Mouse (Mus musculus) forebrain, embryonic 10.5 days (tissue): ENCODE results near the gene Nudt14. TPM values are rescaled to one million over a fixed set of nuclear protein-coding genes. Genes with fewer than 3 reads are reported as not detected.

Source experiments
- DNase-seq: peaks from one replicate; pipeline ENCODE4 v3.0.0-alpha.2; 2017; ENCODE audit warnings: low spot score; ENCODE audit errors: extremely low spot score
- H3K27ac ChIP-seq: fragments of 300-500 bp; sonication (generic); 2 replicates; pipeline ENCODE4 v1.5.1; 2016; ENCODE audit warnings: mild to moderate bottlenecking
- H3K27me3 ChIP-seq: fragments of 300-500 bp; sonication (generic); 2 replicates; pipeline ENCODE4 v1.6.1; 2016; ENCODE audit warnings: mild to moderate bottlenecking; ENCODE audit not compliant: poor library complexity, severe bottlenecking
- H3K36me3 ChIP-seq: fragments of 300-500 bp; sonication (generic); replicated peaks from 2 replicates; pipeline ENCODE4 v1.6.1; 2016; ENCODE audit warnings: mild to moderate bottlenecking, moderate library complexity
- H3K4me1 ChIP-seq: fragments of 300-500 bp; sonication (generic); 2 replicates; pipeline ENCODE4 v1.6.1; 2016
- H3K4me3 ChIP-seq: fragments of 300-500 bp; sonication (generic); 2 replicates; pipeline ENCODE4 v1.5.1; 2016; ENCODE audit warnings: mild to moderate bottlenecking, moderate library complexity
- H3K9me3 ChIP-seq: fragments of 300-500 bp; sonication (generic); 2 replicates; pipeline ENCODE4 v1.6.1; 2016; ENCODE audit warnings: mild to moderate bottlenecking, moderate library complexity
- WGBS: fragments of 180-500 bp; shearing (Covaris S2); methylation state at CpG from one replicate; pipeline ENCODE4 v1.1.7; 2016; 5-methylcytosine and 5-hydroxymethylcytosine counted together
- polyA plus RNA-seq: library from polyadenylated mRNA; unstranded; fragments of >200 nt; fragmentation: Nextera tagmentation; extraction: Ambion mirVana; gene quantifications from 2 replicates; pipeline ENCODE4 v1.2.1, GENCODE M21; 2016

The Nudt14 gene
- polyA plus RNA-seq, 1 experiment from 2014 or later = 70.4 TPM

- H3K4me1 ChIP-seq = peaks cover 9% of the 10 kb centered on the region
- DNase-seq = no peak
- H3K36me3 ChIP-seq = peaks cover 95% of the 10 kb centered on the region
- WGBS = 86% methylated on average over 5 of the region's 5 CpGs
- no peak overlapping the region for H3K4me3 ChIP-seq
- no peaks in the 10 kb centered on the region for H3K9me3 ChIP-seq
- no peaks in the 10 kb centered on the region for H3K27me3 ChIP-seq
- no peak overlapping the region for H3K27ac ChIP-seq
Observed at GRCm38 (mm10) chr12:112961872-112962271, 19.9 kb upstream of the Nudt14 start.

GRCm38 (mm10) chr12:112961428-112961827, 19.5 kb upstream of the Nudt14 start:
- Histone ChIP-seq H3K27me3 (no peaks in the 10 kb centered on the region), H3K4me3 (no peak overlapping the region), H3K27ac (no peak overlapping the region), H3K4me1 (peaks cover 9% of the 10 kb centered on the region), H3K9me3 (no peaks in the 10 kb centered on the region), H3K36me3 (peaks cover 94% of the 10 kb centered on the region)
- no peak for DNase-seq
- 89% methylated on average over 7 of the region's 7 CpGs for WGBS

- no peak for DNase-seq
- WGBS = 86% methylated on average over 8 of the region's 8 CpGs
- H3K36me3 ChIP-seq = peaks cover 76% of the 10 kb centered on the region
Observed at GRCm38 (mm10) chr12:112959421-112959820, 17.5 kb upstream of the Nudt14 start.

GRCm38 (mm10) chr12:112958303-112958702, 16.4 kb upstream of the Nudt14 start:
- no peaks in the 10 kb centered on the region for H3K9me3 ChIP-seq
- peaks cover 9% of the 10 kb centered on the region for H3K4me1 ChIP-seq
- WGBS = 37% methylated on average over 4 of the region's 4 CpGs
- DNase-seq = peak; percentile 45
- H3K36me3 ChIP-seq = peaks cover 67% of the 10 kb centered on the region
- H3K4me3 ChIP-seq = no peak overlapping the region
- H3K27me3 ChIP-seq = no peaks in the 10 kb centered on the region
- H3K27ac ChIP-seq = peak overlapping the region; percentile 37; the same call in 1 of the 2 replicates

More at GRCm38 (mm10) chr12:112959421-112959820, 17.5 kb upstream of the Nudt14 start:
- no peaks in the 10 kb centered on the region for H3K9me3 ChIP-seq
- H3K4me1 ChIP-seq = peaks cover 9% of the 10 kb centered on the region
- no peak overlapping the region for H3K4me3 ChIP-seq
- no peaks in the 10 kb centered on the region for H3K27me3 ChIP-seq
- H3K27ac ChIP-seq = no peak overlapping the region

- H3K36me3 ChIP-seq = peaks cover 42% of the 10 kb centered on the region
- 40% methylated on average over 4 of the region's 4 CpGs for WGBS
- no peak overlapping the region for H3K27ac ChIP-seq
- peaks cover 11% of the 10 kb centered on the region; the same call in 1 of the 2 replicates for H3K27me3 ChIP-seq
- peak; percentile 76 for DNase-seq
- peaks cover 27% of the 10 kb centered on the region for H3K4me1 ChIP-seq
- no peaks in the 10 kb centered on the region for H3K9me3 ChIP-seq
- no peak overlapping the region for H3K4me3 ChIP-seq
Observed at GRCm38 (mm10) chr12:112955800-112956199, 13.9 kb upstream of the Nudt14 start.

GRCm38 (mm10) chr12:112952926-112953565, 11.1 kb upstream of the Nudt14 start:
- Histone ChIP-seq H3K4me3 (no peak overlapping the region), H3K9me3 (no peaks in the 10 kb centered on the region), H3K27ac (0 out of 2 replicates have a peak overlapping the region, but pooled peaks have one; percentile 48), H3K27me3 (peaks cover 11% of the 10 kb centered on the region; the same call in 1 of the 2 replicates), H3K36me3 (peaks cover 16% of the 10 kb centered on the region), H3K4me1 (peaks cover 44% of the 10 kb centered on the region)
- WGBS = 79% methylated on average over 3 of the region's 3 CpGs
- no peak for DNase-seq

GRCm38 (mm10) chr12:112952433-112952832, 10.5 kb upstream of the Nudt14 start:
- WGBS = 84% methylated on average over 8 of the region's 8 CpGs
- H3K27me3 ChIP-seq = peaks cover 11% of the 10 kb centered on the region; the same call in 1 of the 2 replicates
- H3K4me1 ChIP-seq = peaks cover 49% of the 10 kb centered on the region
- DNase-seq = no peak
- no peaks in the 10 kb centered on the region for H3K9me3 ChIP-seq
- H3K4me3 ChIP-seq = no peak overlapping the region
- H3K36me3 ChIP-seq = peaks cover 11% of the 10 kb centered on the region
- 0 out of 2 replicates have a peak overlapping the region, but pooled peaks have one; percentile 48 for H3K27ac ChIP-seq

- no peak for DNase-seq
- Histone ChIP-seq H3K27ac (peak overlapping the region; percentile 96), H3K4me3 (peak overlapping the region; percentile 75), H3K9me3 (no peaks in the 10 kb centered on the region), H3K4me1 (peaks cover 52% of the 10 kb centered on the region), H3K27me3 (peaks cover 16% of the 10 kb centered on the region), H3K36me3 (0 out of 2 replicates have a peak, but pooled peaks cover 3% of the 10 kb centered on the region)
- 31% methylated on average over 7 of the region's 7 CpGs for WGBS
Observed at GRCm38 (mm10) chr12:112951150-112951842, 9.4 kb upstream of the Nudt14 start.

- peak overlapping the region; percentile 75 for H3K4me3 ChIP-seq
- peak overlapping the region; percentile 96 for H3K27ac ChIP-seq
- peaks cover 52% of the 10 kb centered on the region for H3K4me1 ChIP-seq
- DNase-seq = no peak
- 9% methylated on average over 6 of the region's 6 CpGs for WGBS
- H3K27me3 ChIP-seq = peaks cover 16% of the 10 kb centered on the region
- H3K9me3 ChIP-seq = no peaks in the 10 kb centered on the region
- H3K36me3 ChIP-seq = 0 out of 2 replicates have a peak, but pooled peaks cover 3% of the 10 kb centered on the region
Observed at GRCm38 (mm10) chr12:112950761-112951129, 8.8 kb upstream of the Nudt14 start.

- Histone ChIP-seq H3K36me3 (0 out of 2 replicates have a peak, but pooled peaks cover 3% of the 10 kb centered on the region), H3K27ac (peak overlapping the region; percentile 96), H3K4me3 (peak overlapping the region; percentile 75), H3K4me1 (peaks cover 52% of the 10 kb centered on the region), H3K9me3 (no peaks in the 10 kb centered on the region), H3K27me3 (peaks cover 16% of the 10 kb centered on the region)
- WGBS = under 1% methylated on average over 58 of the region's 58 CpGs
- peak; percentile 89 for DNase-seq
Observed at GRCm38 (mm10) chr12:112950040-112950760, 8.3 kb upstream of the Nudt14 start.

GRCm38 (mm10) chr12:112947307-112947706, 5.4 kb upstream of the Nudt14 start:
- peaks cover 30% of the 10 kb centered on the region for H3K27me3 ChIP-seq
- H3K36me3 ChIP-seq = no peaks in the 10 kb centered on the region
- WGBS = 25% methylated on average over 4 of the region's 4 CpGs
- H3K4me3 ChIP-seq = no peak overlapping the region
- H3K4me1 ChIP-seq = peaks cover 52% of the 10 kb centered on the region
- no peaks in the 10 kb centered on the region for H3K9me3 ChIP-seq
- no peak for DNase-seq
- H3K27ac ChIP-seq = peak overlapping the region; percentile 58

- DNase-seq = no peak
- no peak overlapping the region for H3K27ac ChIP-seq
- H3K9me3 ChIP-seq = no peaks in the 10 kb centered on the region
- no peaks in the 10 kb centered on the region for H3K36me3 ChIP-seq
- 74% methylated on average over 2 of the region's 2 CpGs for WGBS
- H3K4me1 ChIP-seq = peaks cover 52% of the 10 kb centered on the region
- H3K27me3 ChIP-seq = peaks cover 23% of the 10 kb centered on the region
- H3K4me3 ChIP-seq = no peak overlapping the region
Observed at GRCm38 (mm10) chr12:112943669-112944068, 1.7 kb upstream of the Nudt14 start.
